Mouse (Mus musculus) cerebellum, adult 8-10 months (tissue): ENCODE results near the gene Map4.
"Not testable (repeated sequence)": the region's sequence is repeated elsewhere in the genome, so short reads cannot be mapped to it uniquely, and the experiment has no call there.

Experiments
- DNase-seq: peaks from one replicate; pipeline ENCODE4 v3.0.0; 2022

The Map4 gene

DNA sequence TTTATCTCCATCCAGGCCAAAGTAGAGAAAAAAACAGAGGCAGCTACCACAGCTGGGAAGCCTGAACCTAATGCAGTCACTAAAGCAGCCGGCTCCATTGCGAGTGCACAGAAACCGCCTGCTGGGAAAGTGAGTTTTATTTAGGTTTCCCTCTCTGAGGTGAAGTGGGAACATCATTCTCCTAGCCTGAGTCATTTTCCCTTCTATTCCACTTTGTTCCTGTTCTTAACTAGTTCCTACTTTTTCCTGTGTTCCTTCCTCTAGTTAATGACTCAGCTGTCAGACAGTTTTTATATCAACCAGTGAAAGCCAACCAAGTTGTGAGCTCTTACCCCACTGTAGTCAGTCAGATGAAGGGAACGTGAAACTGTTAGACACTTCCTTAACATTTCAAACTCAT is 139.8 kb downstream of the Map4 start:
- no peak for DNase-seq

DNA sequence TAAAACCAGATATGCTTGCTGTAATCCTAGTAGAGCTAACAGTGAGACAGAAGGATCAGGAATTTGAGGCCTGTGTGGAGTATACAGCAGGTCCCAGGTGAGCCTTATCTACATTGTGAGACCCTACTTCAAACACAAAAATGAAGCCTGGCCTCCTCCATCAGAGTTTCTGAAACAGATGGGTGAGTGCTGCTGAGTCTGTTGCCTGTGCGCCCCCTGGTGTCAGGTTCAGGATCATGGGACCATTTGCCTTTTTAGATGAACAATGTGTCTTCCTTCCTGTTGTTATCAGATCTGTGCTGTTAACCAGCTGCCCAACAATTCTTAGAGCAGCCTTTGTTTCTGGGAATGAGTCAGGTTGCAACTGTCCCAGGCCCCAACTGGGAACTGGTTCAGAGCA is 140.6 kb downstream of the Map4 start:
- peak; percentile 87 for DNase-seq

- DNase-seq = not testable (repeated sequence)
These were observed 145.2 kb downstream of the Map4 start for GRCm38 (mm10) chr9:110076468-110076867.

GRCm38 (mm10) chr9:110081066-110081465 is 149.8 kb downstream of the Map4 start:
- no peak for DNase-seq

GRCm38 (mm10) chr9:110084201-110084964 is 153.1 kb downstream of the Map4 start:
- DNase-seq = no peak

DNA sequence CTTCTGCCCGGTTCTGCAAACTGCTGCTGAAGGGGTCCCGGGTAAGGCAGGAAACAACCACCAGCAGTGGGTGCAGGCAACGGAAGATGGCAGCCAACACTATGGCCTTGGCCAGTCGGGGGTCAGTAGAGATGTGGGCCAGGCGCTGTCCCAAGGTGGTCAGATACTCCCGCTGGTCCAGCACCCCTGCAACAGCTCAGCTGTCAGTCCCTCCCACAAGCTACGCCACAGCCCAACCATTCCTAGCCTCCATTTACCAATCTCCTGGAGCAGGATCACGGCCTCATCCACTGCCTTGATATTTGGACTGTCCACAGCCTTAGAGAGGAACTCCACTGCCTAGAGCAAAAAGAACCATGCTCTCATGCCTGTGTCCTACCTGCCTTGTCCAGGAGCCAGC is 154.4 kb downstream of the Map4 start:
- no peak for DNase-seq

DNA sequence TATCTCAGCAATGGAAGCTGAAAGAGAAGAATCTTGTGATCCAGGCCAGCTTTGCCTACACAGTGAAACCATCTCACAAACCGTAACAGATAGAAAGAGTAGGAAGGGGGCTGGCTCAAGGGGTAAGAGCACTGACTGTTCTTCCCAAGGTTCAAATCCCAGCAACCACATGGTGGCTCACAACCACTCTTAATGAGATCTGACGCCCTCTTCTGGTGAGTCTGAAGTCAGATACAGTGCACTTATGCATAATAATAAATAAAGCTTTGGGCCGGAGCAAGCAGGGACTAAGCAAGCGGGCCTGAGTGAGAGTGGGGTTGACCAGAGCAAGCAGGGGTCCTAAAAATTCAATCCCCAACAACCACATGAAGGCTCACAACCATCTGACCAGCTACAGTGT is 162.0 kb downstream of the Map4 start:
- DNase-seq = no peak

- no peak for DNase-seq
These were observed 163.5 kb downstream of the Map4 start for GRCm38 (mm10) chr9:110094761-110095160.

DNA sequence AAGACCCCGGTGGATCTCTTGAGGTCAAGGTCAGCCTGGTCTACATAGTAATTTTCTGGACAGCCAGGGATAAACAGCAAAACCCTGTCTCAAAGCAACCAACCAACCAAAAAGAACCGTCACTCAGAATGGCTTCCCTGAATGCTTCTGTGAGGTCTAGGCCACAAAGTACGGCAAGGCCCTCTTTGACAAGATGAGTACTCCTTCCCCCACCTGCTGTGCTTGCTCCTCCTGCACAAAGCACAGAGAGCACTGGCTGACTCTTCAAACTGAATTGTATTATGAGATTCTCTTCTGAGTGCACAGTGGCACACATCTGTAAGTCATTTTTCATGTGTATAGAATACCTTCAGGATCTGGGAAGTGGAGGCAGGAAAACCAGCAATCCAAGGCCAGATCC is 166.5 kb downstream of the Map4 start:
- no peak for DNase-seq

DNA sequence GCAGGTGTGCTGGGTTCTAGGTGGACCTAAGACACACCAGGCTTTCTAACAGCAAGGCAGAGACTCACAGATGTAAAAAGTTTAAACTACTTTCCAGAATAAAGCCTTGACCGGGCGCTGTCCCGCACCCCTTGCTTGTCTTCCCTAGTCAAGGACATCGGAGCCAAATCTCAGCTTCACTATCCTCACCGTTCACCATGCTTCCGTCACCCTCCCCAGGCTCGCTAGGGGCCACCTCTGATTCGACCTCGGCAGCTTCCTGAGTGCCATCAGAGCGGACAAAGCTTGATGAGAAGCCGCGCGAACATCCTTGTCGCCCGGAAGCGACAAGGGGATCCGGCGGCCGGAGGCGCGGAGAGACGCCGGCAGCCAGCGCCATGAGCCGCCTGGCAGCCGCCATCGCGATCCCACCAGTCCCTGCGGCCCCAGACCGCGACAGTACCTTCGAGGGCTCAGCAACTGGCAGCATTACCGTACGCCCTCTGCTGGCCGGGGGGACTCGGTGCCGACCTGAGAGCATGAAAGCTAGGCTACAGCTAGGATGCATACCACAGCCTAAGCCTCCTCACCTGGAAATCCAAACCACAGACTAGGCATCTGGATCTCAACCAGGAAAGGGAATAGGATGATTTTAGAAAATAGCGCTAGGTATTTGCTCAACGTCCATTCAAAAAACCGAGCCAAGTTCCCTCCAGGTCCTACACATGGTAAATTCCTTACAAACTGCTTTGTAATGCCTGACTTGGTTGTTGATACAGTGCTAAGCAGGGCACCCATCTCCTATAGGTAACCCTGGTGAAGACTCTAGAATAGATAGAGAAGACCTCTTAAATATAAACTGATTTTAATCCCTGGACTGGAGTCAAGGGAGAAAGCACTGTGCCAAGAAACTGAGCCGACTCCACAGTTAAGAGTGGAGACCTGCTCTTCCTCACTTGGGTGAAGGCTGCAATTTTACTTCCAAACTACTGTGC is 169.7 kb downstream of the Map4 start:
- peak; percentile 95 for DNase-seq

DNA sequence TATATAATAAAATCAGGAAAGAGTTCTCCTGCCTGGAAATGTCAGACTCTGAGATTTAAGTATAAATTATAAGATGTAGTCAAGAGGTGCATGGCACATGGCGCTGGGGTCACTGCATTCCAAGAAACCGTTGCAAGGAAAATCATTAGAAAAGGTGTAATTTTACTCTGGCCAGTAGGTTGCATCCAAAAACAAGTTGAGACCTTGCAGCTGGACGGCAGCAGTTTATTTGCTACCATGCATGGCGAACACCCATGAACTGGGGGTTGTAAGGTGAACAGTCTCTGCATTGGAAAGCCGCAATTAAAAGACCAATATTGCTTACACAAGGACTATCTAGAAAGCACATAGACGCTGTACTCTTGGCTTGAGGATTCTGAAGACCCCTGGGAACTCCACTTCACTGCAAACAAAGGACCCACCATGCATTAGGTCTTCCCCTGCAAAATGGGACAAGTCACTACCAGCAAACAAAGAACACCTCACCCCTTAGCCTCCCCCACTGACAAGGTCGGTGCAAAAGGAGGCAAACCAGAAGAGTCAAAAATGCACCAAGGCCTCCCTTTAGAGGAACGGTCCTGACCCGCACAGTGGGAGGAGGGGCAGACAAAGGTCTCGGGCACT is 185.2 kb downstream of the Map4 start:
- no peak for DNase-seq

DNA sequence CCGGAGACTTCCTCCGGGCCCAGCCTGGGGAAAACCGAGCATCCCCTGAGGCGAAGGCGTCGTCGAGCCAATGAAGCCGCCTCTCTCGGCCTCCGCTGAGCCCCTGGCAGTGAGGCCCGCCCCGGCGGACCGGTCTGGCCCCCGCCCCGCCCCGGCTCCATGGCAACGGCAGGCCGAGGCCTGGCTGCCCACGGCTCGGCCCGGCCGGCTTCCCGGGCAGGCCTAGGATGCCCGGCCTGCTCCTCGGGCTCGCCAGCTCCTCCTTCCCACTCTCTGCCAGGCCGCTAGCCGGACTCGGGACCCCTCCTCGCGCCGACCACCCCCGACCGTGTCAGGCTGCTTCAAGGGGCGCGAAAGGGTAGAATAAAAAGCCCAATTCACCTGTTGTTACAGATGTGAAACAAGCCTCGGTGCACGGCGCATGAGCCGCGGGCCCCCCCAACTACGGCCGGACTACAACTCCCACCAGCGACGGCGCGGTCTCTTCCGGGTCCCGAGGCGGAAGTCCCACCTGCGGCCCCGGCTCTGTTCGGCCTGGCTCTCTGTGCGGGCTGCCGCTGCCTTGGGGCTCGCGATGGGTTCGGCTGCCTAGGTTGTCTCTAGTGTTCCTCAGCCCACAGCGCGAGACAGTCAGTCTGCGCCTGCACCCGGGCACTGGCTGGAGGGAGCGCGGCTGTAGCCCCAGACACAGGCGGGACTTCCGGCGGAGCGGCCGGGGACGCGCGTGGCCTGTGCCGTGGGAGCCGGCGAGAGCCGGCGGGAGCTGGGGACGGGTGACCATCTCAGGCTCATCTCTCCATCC is 185.9 kb downstream of the Map4 start, which contains the start of gene Smarcc1:
Gene Smarcc1 (plus strand): TSS at position 732 of the 802 bp plus-strand sequence.
- DNase-seq = peak; percentile 83

DNA sequence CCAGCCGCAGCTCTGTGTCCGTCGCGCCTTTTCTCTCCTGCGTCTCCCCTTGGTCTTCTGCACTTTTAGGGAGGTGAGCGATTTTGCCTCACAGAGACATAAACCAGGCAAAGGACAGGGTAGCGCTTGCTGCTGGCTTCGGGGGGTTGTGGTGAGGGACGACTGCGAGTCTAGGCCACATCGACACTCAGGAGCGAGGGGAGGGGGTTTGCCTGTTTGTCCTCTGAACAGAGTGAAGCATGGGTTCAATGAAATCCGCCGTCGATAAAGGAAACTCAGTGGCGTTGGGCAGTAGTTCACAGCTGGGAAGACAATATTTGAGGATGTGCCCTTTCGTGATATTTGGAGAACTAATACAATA is 186.5 kb downstream of the Map4 start, which contains the start of gene Dhx30:
Gene Dhx30 (minus strand): TSS at position 52 of the 361 bp plus-strand sequence.
- DNase-seq = no peak

- DNase-seq = no peak
These were observed 187.0 kb downstream of the Map4 start for GRCm38 (mm10) chr9:110118249-110118648.

GRCm38 (mm10) chr9:110121424-110121823 is 190.2 kb downstream of the Map4 start:
- no peak for DNase-seq

DNA sequence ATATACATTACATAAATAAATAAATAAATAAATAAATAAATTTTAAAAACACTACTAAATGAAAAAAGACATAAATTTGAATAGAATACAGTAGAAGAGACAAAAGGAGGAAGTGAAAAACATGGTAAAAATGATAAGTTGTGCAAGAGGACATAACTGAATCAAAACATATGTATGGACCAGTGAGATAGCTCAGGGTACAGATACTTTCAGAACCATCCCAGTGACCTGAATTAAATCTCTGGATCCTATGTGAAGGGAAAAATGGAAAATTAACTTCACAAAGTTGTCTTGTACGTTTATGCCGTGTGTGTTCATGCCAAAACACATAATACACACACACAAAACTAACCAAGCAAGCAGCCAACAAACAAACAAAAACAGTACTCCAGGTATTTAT is 192.1 kb downstream of the Map4 start:
- no peak for DNase-seq

DNA sequence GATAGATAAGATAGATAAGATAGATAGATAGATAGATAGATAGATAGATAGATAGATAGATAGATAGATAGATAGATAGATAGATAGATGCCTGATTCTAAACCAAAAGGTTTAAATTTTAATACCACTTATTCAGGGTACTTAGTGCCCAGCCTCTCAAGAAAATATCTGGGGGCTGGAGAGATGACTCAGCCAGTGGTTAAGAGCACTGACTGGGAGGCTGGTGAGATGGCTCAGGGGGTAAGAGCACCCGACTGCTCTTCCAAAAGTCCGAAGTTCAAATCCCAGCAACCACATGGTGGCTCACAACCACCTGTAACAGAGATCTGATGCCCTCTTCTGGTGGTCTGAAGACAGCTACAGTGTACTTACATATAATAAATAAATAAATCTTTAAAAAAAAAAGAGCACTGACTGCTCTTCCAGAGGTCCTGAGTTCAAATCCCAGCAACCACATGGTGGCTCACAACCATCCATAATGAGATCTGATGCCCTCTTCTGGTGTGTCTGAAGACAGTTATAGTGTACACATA is 192.8 kb downstream of the Map4 start:
- not testable (repeated sequence) for DNase-seq

GRCm38 (mm10) chr9:110130896-110131524 is 199.8 kb downstream of the Map4 start:
- peak; percentile 13 for DNase-seq

DNA sequence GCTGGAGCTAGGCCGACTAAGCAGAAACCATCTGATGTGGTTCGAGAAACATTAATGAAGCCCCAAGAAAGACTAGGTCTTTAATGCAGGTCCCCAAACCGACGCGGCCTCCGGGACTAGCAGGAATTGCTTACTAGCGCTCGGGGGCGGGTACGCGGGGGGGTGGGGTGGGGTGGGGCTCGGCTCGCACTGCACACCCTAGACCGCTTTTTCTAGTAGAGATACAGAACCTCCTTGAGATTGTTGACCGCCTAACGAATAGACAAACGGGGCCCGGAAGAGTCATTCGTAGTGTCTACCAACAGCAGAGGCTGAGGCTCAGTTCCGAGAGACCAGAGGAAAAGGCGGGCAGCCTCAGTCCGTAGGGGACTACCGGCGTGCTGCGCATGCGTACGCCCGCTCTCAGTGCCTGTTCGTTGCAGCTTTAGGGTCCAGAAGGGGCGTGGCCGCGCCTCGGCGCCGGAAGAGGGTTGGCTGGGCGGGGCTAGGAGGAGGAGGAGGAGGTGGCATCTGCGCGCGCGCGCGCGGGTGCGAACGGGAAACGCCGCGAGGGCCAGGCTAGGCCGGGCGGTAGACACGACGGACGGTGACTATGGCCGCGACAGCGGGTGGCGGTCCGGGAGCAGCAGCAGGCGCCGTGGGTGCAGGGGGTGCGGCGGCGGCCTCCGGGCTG is 200.4 kb downstream of the Map4 start:
- DNase-seq = peak; percentile 99

DNA sequence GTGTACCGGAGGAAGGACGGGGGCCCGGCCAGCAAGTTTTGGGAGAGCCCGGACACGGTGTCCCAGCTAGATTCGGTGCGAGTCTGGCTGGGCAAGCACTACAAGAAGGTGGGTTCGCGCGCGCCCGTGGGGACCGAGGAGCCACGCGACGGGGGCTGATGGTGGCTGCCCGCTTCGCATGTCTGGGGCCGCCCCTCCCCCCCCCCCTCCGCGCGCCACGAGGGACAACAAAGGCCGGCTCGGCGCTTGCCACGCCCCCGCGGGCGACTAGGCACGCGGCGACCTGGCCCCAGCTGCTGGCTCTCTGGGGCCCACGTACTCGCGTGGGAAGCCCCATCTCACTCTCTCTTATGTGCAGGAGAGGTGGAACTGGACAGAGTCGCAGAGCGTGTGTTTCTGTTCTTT is 200.9 kb downstream of the Map4 start:
- no peak for DNase-seq

- no peak for DNase-seq
These were observed 201.7 kb downstream of the Map4 start for GRCm38 (mm10) chr9:110132921-110133320.
